Mouse (Mus musculus) MEL-GATA-1-ER (cell line): ENCODE results near the gene Dst.
"Not testable (repeated sequence)": the region's sequence is repeated elsewhere in the genome, so short reads cannot be mapped to it uniquely, and the experiment has no call there.

ENCODE experiments used
- DNase-seq: peaks from one replicate; pipeline ENCODE4 v3.0.0-alpha.2; 2012; ENCODE audit warnings: low read depth; ENCODE audit errors: extremely low read depth

Gene Dst

GRCm38 (mm10) chr1:34287731-34288130, 379.7 kb downstream of the Dst start:
- no peak for DNase-seq

GRCm38 (mm10) chr1:34288181-34288580, 380.2 kb downstream of the Dst start:
- DNase-seq: no peak

- no peak for DNase-seq
Observed at GRCm38 (mm10) chr1:34288721-34289471, 380.9 kb downstream of the Dst start.

- no peak for DNase-seq
Observed at GRCm38 (mm10) chr1:34289472-34289748, 381.4 kb downstream of the Dst start.

GRCm38 (mm10) chr1:34290321-34290720, 382.3 kb downstream of the Dst start:
- DNase-seq: no peak

GRCm38 (mm10) chr1:34293198-34293597, 385.2 kb downstream of the Dst start:
- DNase-seq: no peak

- no peak for DNase-seq
Observed at GRCm38 (mm10) chr1:34297636-34298035, 389.6 kb downstream of the Dst start.

GRCm38 (mm10) chr1:34298631-34299184, 390.7 kb downstream of the Dst start:
- DNase-seq: no peak

- DNase-seq: no peak
Observed at GRCm38 (mm10) chr1:34299507-34299906, 391.5 kb downstream of the Dst start.

GRCm38 (mm10) chr1:34300309-34300980, 392.4 kb downstream of the Dst start:
- no peak for DNase-seq

GRCm38 (mm10) chr1:34304227-34304626, 396.2 kb downstream of the Dst start:
- DNase-seq: no peak

GRCm38 (mm10) chr1:34306741-34307140, 398.7 kb downstream of the Dst start:
- no peak for DNase-seq

GRCm38 (mm10) chr1:34307191-34307590, 399.2 kb downstream of the Dst start:
- no peak for DNase-seq

- not testable (repeated sequence) for DNase-seq
Observed at GRCm38 (mm10) chr1:34308841-34309240, 400.8 kb downstream of the Dst start.

GRCm38 (mm10) chr1:34309396-34309795, 401.4 kb downstream of the Dst start:
- no peak for DNase-seq

GRCm38 (mm10) chr1:34310532-34311250, 402.7 kb downstream of the Dst start:
- DNase-seq: no peak

GRCm38 (mm10) chr1:34312806-34313205, 404.8 kb downstream of the Dst start:
- no peak for DNase-seq

GRCm38 (mm10) chr1:34315381-34315780, 407.4 kb downstream of the Dst start:
- DNase-seq: no peak

GRCm38 (mm10) chr1:34324255-34324654, 416.2 kb downstream of the Dst start:
- DNase-seq: no peak

GRCm38 (mm10) chr1:34328606-34329005, 420.6 kb downstream of the Dst start:
- DNase-seq: no peak

GRCm38 (mm10) chr1:34331767-34332166, 423.7 kb downstream of the Dst start:
- no peak for DNase-seq
